Mouse (Mus musculus) G1E (cell line): ENCODE data around the gene Ccdc28a. TPM values are rescaled to one million over a fixed set of nuclear protein-coding genes. Genes with fewer than 3 reads are reported as not detected.

Source experiments
- ATAC-seq: 2 replicates; pipeline ENCODE4 v1.8.0; 2016; ENCODE audit warnings: mild to moderate bottlenecking; ENCODE audit not compliant: insufficient number of reproducible peaks, poor library complexity, low FRiP score, severe bottlenecking; ENCODE audit errors: extremely low read depth
- DNase-seq: peaks from one replicate; pipeline ENCODE4 v3.0.0; 2012; ENCODE audit warnings: low spot score
- H3K27me3 ChIP-seq: 2 replicates; pipeline ENCODE4 v1.6.1; 2012; ENCODE audit warnings: mild to moderate bottlenecking, low read length, inconsistent platforms; ENCODE audit not compliant: insufficient read depth
- H3K36me3 ChIP-seq: replicated peaks from 2 replicates; pipeline ENCODE3; 2012; ENCODE audit warnings: mild to moderate bottlenecking, inconsistent platforms
- H3K4me1 ChIP-seq: 2 replicates; pipeline ENCODE4 v1.6.1; 2012; ENCODE audit warnings: low read depth, low read length, inconsistent platforms, mixed read lengths; ENCODE audit not compliant: insufficient read depth
- H3K4me3 ChIP-seq: 2 replicates; pipeline ENCODE4 v1.5.1; 2012; ENCODE audit warnings: low read depth, mild to moderate bottlenecking, inconsistent platforms, low read length, moderate library complexity, mixed read lengths
- H3K9me3 ChIP-seq: replicated peaks from 2 replicates; pipeline ENCODE4 v1.6.1; 2012; ENCODE audit warnings: inconsistent platforms
- CTCF ChIP-seq: IDR thresholded peaks from 2 replicates; pipeline ENCODE4 v1.5.1; 2012; ENCODE audit warnings: low read depth, low read length, inconsistent platforms, mixed read lengths
- GATA1 ChIP-seq: IDR thresholded peaks from 2 replicates; pipeline ENCODE4 v1.6.1; 2012; ENCODE audit warnings: borderline replicate concordance, low read length, inconsistent platforms, mixed read lengths
- GATA2 ChIP-seq: IDR thresholded peaks from 2 replicates; pipeline ENCODE4 v1.6.1; 2012; ENCODE audit warnings: low read depth, low read length, inconsistent platforms, borderline replicate concordance
- POLR2AphosphoS5 ChIP-seq: IDR thresholded peaks from 2 replicates; pipeline ENCODE4 v1.6.1; 2012; ENCODE audit warnings: low read depth, low read length, inconsistent platforms; ENCODE audit not compliant: insufficient replicate concordance
- TAL1 ChIP-seq: conservative IDR thresholded peaks from 2 replicates; pipeline ENCODE4 v1.6.1; 2012; ENCODE audit warnings: low read depth, low read length, inconsistent platforms, mixed read lengths
- polyA plus RNA-seq: library from polyadenylated mRNA; stranded (reverse); fragments of >175 nt; gene quantifications from 2 replicates; pipeline ENCODE4 v1.2.3, GENCODE M21; 2012
- total RNA-seq, 2 experiments: library from RNA; stranded (forward) in 1 of 2; stranded (reverse) in 1 of 2; fragments of 200-1000 nt in 1 of 2; fragments of >200 nt in 1 of 2; fragmentation: Nextera tagmentation in 1 of 2; gene quantifications; 2 replicates each; pipeline ENCODE4 v1.2.3; 2014 to 2017

Gene Ccdc28a
- total and polyA plus RNA-seq, 3 experiments = 0.81 to 22.3 (median 18.6) TPM

GRCm38 (mm10) chr10:18189498-18189897 is 45.3 kb downstream of the Ccdc28a start:
- TF ChIP-seq TAL1 (no peak), POLR2AphosphoS5 (no peak), CTCF (no peak), GATA2 (no peak), GATA1 (no peak)
- ATAC-seq (no peak), DNase-seq (no peak)
- Histone ChIP-seq H3K9me3 (no peaks in the 10 kb centered on the region), H3K36me3 (no peaks in the 10 kb centered on the region), H3K4me1 (no peaks in the 10 kb centered on the region), H3K27me3 (peaks cover 10% of the 10 kb centered on the region), H3K4me3 (no peak overlapping the region)

- no peaks in the 10 kb centered on the region for H3K4me1 ChIP-seq
- ATAC-seq = no peak
Measured at GRCm38 (mm10) chr10:18188564-18188963, 46.2 kb downstream of the Ccdc28a start.

GRCm38 (mm10) chr10:18182246-18182645 is 52.6 kb downstream of the Ccdc28a start:
- Histone ChIP-seq H3K9me3 (0 out of 2 replicates have a peak, but pooled peaks cover 3% of the 10 kb centered on the region), H3K4me1 (no peaks in the 10 kb centered on the region), H3K36me3 (no peaks in the 10 kb centered on the region), H3K27me3 (0 out of 2 replicates have a peak, but pooled peaks cover 6% of the 10 kb centered on the region), H3K4me3 (no peak overlapping the region)
- TF ChIP-seq GATA1 (no peak), CTCF (no peak), POLR2AphosphoS5 (no peak), TAL1 (no peak), GATA2 (no peak)
- DNase-seq (no peak), ATAC-seq (no peak)

More at GRCm38 (mm10) chr10:18188564-18188963, 46.2 kb downstream of the Ccdc28a start:
- H3K9me3 ChIP-seq = 0 out of 2 replicates have a peak, but pooled peaks cover 2% of the 10 kb centered on the region
- no peak overlapping the region for H3K4me3 ChIP-seq
- peaks cover 10% of the 10 kb centered on the region for H3K27me3 ChIP-seq
- TF ChIP-seq POLR2AphosphoS5 (no peak), GATA1 (no peak), TAL1 (no peak), CTCF (no peak), GATA2 (no peak)
- no peaks in the 10 kb centered on the region for H3K36me3 ChIP-seq
- DNase-seq = no peak

- no peak for ATAC-seq
- no peak for DNase-seq
- Histone ChIP-seq H3K4me3 (no peak overlapping the region), H3K9me3 (no peaks in the 10 kb centered on the region), H3K4me1 (no peaks in the 10 kb centered on the region), H3K36me3 (no peaks in the 10 kb centered on the region), H3K27me3 (peaks cover 2% of the 10 kb centered on the region; the same call in 1 of the 2 replicates)
- TF ChIP-seq GATA1 = no peak
- TF ChIP-seq CTCF = no peak
- TF ChIP-seq POLR2AphosphoS5 = no peak
- TF ChIP-seq TAL1 = no peak
- TF ChIP-seq GATA2 = no peak
Measured at GRCm38 (mm10) chr10:18177304-18177703, 57.5 kb downstream of the Ccdc28a start.

DNA sequence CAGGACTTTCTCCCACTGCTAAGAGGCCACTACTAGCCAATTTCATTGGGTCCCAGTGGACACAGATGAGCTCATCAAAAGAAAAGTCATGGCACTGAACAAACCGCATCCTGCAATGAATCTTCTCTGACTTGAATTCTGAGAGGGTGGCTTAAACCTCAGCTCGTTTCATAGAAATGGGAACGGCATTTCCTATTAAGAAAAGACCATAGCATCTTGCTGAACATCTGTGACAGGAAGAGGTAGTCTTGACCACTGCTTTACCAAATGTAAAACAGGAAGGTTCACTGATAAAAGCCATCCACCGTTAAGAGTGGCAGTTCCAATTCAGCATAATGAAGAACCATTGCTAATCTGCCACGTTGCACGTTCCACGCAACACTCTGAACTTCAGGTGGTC is 58.1 kb downstream of the Ccdc28a start:
- Histone ChIP-seq H3K27me3 (peaks cover 2% of the 10 kb centered on the region; the same call in 1 of the 2 replicates), H3K9me3 (no peaks in the 10 kb centered on the region), H3K4me3 (no peak overlapping the region), H3K4me1 (no peaks in the 10 kb centered on the region), H3K36me3 (no peaks in the 10 kb centered on the region)
- DNase-seq = no peak
- ATAC-seq = no peak
- no peak for TF ChIP-seq POLR2AphosphoS5
- TF ChIP-seq TAL1 = no peak

DNA sequence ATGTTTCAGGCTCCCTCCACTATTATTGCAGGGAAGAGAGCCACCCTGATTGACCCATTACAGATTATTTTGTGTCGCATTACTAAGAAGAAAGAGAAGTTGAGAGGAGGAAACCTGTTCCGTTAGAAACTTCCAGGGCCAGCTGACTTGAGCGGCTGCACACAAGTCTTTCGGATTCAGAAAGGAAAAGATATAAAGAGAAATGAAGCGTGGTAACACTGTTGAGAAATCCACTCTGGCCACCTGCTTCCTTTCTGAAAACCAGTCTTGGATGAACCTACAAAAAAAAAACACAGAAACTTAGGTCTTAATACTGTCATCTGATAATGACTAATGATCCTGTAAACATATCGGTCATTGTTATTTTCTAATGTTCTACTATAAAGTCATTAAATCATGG is 59.7 kb downstream of the Ccdc28a start:
- DNase-seq (no peak), ATAC-seq (no peak)

More for the DNA sequence above, 59.7 kb downstream of the Ccdc28a start:
- H3K36me3 ChIP-seq = no peaks in the 10 kb centered on the region
- peaks cover 2% of the 10 kb centered on the region; the same call in 1 of the 2 replicates for H3K27me3 ChIP-seq
- no peaks in the 10 kb centered on the region for H3K4me1 ChIP-seq
- H3K4me3 ChIP-seq = no peak overlapping the region
- no peak for TF ChIP-seq TAL1
- no peak for TF ChIP-seq POLR2AphosphoS5
- TF ChIP-seq CTCF = no peak
- TF ChIP-seq GATA1 = no peak
- no peak for TF ChIP-seq GATA2
- no peaks in the 10 kb centered on the region for H3K9me3 ChIP-seq

Other genes starting within 250 kb of the Ccdc28a start
- gene Abracl, start 211.7 kb downstream of the Ccdc28a start, total RNA-seq (2014; fragmentation: Nextera tagmentation) = 40.1 and 55.2 TPM in 2 replicates
- gene Abracl, start 211.7 kb downstream of the Ccdc28a start, total RNA-seq (2017) = 275 and 289 TPM in 2 replicates
- gene Abracl, start 211.7 kb downstream of the Ccdc28a start, polyA plus RNA-seq = 19.8 and 20.1 TPM in 2 replicates
- gene Reps1, start 179.1 kb downstream of the Ccdc28a start, total RNA-seq (2014; fragmentation: Nextera tagmentation) = 124 and 161 TPM in 2 replicates
- 36.7 and 37.6 TPM in 2 replicates for gene Reps1, start 179.1 kb downstream of the Ccdc28a start, total RNA-seq (2017)
- 36.1 and 45.8 TPM in 2 replicates for gene Reps1, start 179.1 kb downstream of the Ccdc28a start, polyA plus RNA-seq
- not detected in 2 replicates for gene Ect2l, start 24.1 kb downstream of the Ccdc28a start, total RNA-seq (2014; fragmentation: Nextera tagmentation)
- gene Ect2l, start 24.1 kb downstream of the Ccdc28a start, total RNA-seq (2017) = 0.22 TPM in 1 of 2 replicates, not detected in the other
- gene Ect2l, start 24.1 kb downstream of the Ccdc28a start, polyA plus RNA-seq = not detected in 2 replicates
- gene Nhsl1, start 84.0 kb upstream of the Ccdc28a start, total RNA-seq (2014; fragmentation: Nextera tagmentation) = not detected in 2 replicates
- 0.22 and 0.23 TPM in 2 replicates for gene Nhsl1, start 84.0 kb upstream of the Ccdc28a start, total RNA-seq (2017)
- not detected in 2 replicates for gene Nhsl1, start 84.0 kb upstream of the Ccdc28a start, polyA plus RNA-seq